Mouse (Mus musculus): ENCODE measurements at regions not wholly inside any gene's neighbourhood (a gene's known extent, or its start where the extent isn't known, plus 50 kb on each side); places are given as distances from the start of the nearest gene placed in this dataset.
A peak's percentile ranks its signal among the peaks of the same experiment; 100 is the strongest.

- DNase-seq (ENCODE audit: low spot score), result no peak
Observed at GRCm38 (mm10) chr5:139598715-139599114, 55.4 kb downstream of the Uncx start.

- no peak for DNase-seq (ENCODE audit: low spot score)
Observed at GRCm38 (mm10) chr5:139599191-139599937, 56.1 kb downstream of the Uncx start.

GRCm38 (mm10) chr5:139600213-139600612 is 56.9 kb downstream of the Uncx start:
- no peak for DNase-seq (ENCODE audit: low spot score)

GRCm38 (mm10) chr5:139602860-139603259 is 59.6 kb downstream of the Uncx start:
- no peak for DNase-seq (ENCODE audit: low spot score)

- DNase-seq (ENCODE audit: low spot score), result no peak
Observed at GRCm38 (mm10) chr5:139603535-139603934, 60.2 kb downstream of the Uncx start.

GRCm38 (mm10) chr5:139604327-139604726 is 61.0 kb downstream of the Uncx start:
- DNase-seq (ENCODE audit: low spot score), result no peak

- no peak for DNase-seq (ENCODE audit: low spot score)
Observed at GRCm38 (mm10) chr5:139610610-139611520, 67.6 kb downstream of the Uncx start.

- DNase-seq (ENCODE audit: low spot score), result no peak
Observed at GRCm38 (mm10) chr5:139612224-139612623, 68.9 kb downstream of the Uncx start.

- no peak for DNase-seq (ENCODE audit: low spot score)
Observed at GRCm38 (mm10) chr5:139612676-139613075, 69.4 kb downstream of the Uncx start.

- no peak for DNase-seq (ENCODE audit: low spot score)
Observed at GRCm38 (mm10) chr5:139613601-139614000, 70.3 kb downstream of the Uncx start.

- no peak for DNase-seq (ENCODE audit: low spot score)
Observed at GRCm38 (mm10) chr5:139619301-139620161, 76.2 kb downstream of the Uncx start.

- peak; percentile 7 for DNase-seq (ENCODE audit: low spot score)
Observed at GRCm38 (mm10) chr5:139625871-139626460, 82.7 kb downstream of the Uncx start.

- DNase-seq (ENCODE audit: low spot score), result no peak
Observed at GRCm38 (mm10) chr5:139627552-139627951, 84.3 kb downstream of the Uncx start.

GRCm38 (mm10) chr5:139637028-139637427 is 93.7 kb downstream of the Uncx start:
- DNase-seq (ENCODE audit: low spot score), result no peak

- DNase-seq (ENCODE audit: low spot score), result no peak
Observed at GRCm38 (mm10) chr5:139640652-139641612, 95.2 kb downstream of the Micall2 start.

- no peak for DNase-seq (ENCODE audit: low spot score)
Observed at GRCm38 (mm10) chr5:139644816-139645215, 91.3 kb downstream of the Micall2 start.

GRCm38 (mm10) chr5:139651041-139651440 is 85.1 kb downstream of the Micall2 start:
- DNase-seq (ENCODE audit: low spot score), result no peak

Measured in layer of hippocampus, adult 11-12 months (tissue).